Mouse (Mus musculus) left cerebral cortex, adult 2 months (tissue): ENCODE data around the gene Ifna7. TPM values are rescaled to one million over a fixed set of nuclear protein-coding genes. Genes with fewer than 3 reads are reported as not detected.

Source experiments
- DNase-seq, 2 experiments: peaks; one replicate each; pipeline ENCODE4 v3.0.0; 2021 to 2022; ENCODE audit warnings: low spot score in 2 of 2, mixed read lengths in 1 of 2; ENCODE audit errors: extremely low spot score in 1 of 2
- H3K27ac ChIP-seq: fragments of 200-600 bp; 2 replicates; pipeline ENCODE4 v1.8.1; 2022
- H3K4me3 ChIP-seq: fragments of 200-600 bp; 2 replicates; pipeline ENCODE4 v1.8.1; 2022
- CTCF ChIP-seq: fragments of 200-600 bp; IDR thresholded peaks from 2 replicates; pipeline ENCODE4 v1.8.1; 2022; ENCODE audit warnings: antibody characterized with exemption, mild to moderate bottlenecking, moderate library complexity
- intact Hi-C: fragments of 180-260 bp; cut with DNase I; formaldehyde crosslinking; loops from one replicate; pipeline ENCODE4 v1.15.1; 2025
- total RNA-seq, 2 experiments: library from RNA; stranded (reverse); gene quantifications; 2 replicates each; pipeline ENCODE4 v1.2.3; 2021

The Ifna7 gene
- total RNA-seq, 2 experiments from 2014 or later = not detected

DNA sequence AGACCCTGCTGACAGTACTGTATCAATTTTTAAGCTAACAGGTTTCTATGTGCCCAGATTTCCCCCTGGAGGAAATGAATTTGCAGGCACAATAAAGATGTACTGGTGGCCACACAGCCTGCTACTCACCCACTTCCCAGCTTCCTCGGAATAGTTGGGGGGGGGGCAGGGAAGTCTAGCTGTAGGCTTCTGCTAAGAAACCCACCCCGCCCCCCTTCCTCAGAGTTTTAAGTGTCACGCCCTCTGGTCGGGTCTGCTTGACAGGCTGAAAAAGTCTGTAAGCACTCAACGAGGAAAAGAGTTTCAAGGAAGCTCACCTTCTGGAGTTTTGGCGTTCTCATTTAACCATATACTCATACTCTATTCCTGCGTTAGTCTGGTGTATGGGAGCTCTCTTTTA is 47.3 kb downstream of the Ifna7 start:
- DNase-seq = no peak
- Histone ChIP-seq H3K27ac (no peak overlapping the region), H3K4me3 (no peak overlapping the region)
- intact Hi-C loops = no loop called here
- no peak for TF ChIP-seq CTCF

DNA sequence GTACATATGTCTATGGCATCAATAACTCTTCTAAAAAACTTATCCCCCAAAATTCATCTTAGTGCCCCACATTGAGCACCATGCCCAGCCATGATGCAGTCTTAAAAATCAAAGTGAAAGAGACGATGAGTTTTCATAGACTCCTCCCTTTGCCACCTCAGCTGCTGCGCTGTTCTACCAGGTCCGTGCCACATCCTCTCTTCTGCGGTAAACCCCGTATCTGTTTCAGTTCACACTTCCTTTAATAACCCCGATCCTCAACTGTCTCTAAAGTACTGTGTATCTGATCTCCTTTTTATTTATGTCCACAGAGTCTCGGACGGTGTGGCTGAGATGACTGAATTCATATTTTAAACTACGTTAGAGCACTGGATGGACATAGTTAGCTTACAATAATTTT is 48.6 kb downstream of the Ifna7 start:
- no peak for DNase-seq
- no peak overlapping the region for H3K27ac ChIP-seq
- TF ChIP-seq CTCF = no peak
- no peak overlapping the region for H3K4me3 ChIP-seq
- intact Hi-C loops = no loop called here

- no peak for DNase-seq
- Histone ChIP-seq H3K4me3 (no peak overlapping the region), H3K27ac (no peak overlapping the region)
- intact Hi-C loops = loop anchor here (5.0 kb wide), 1 partner anchor 662 kb away; no protein-coding TSS in a partner anchor
- TF ChIP-seq CTCF = no peak
These were observed 49.1 kb downstream of the Ifna7 start for GRCm38 (mm10) chr4:88865011-88865569.

Other genes with a start within 250 kb of the Ifna7 start
- not detected for gene Ifna14, start 244.4 kb upstream of the Ifna7 start, total RNA-seq
- gene Ifna9, start 223.8 kb upstream of the Ifna7 start, total RNA-seq = not detected
- gene Ifna12, start 212.9 kb upstream of the Ifna7 start, total RNA-seq = not detected
- not detected for gene C87499, start 181.8 kb upstream of the Ifna7 start, total RNA-seq
- not detected for gene Ifna13, start 171.8 kb upstream of the Ifna7 start, total RNA-seq
- gene Ifna16, start 139.3 kb upstream of the Ifna7 start, total RNA-seq = not detected
- gene Ifna2, start 132.3 kb upstream of the Ifna7 start, total RNA-seq = not detected
- gene Ifnab, start 124.9 kb upstream of the Ifna7 start, total RNA-seq = not detected
- gene Gm26566, start 94.4 kb upstream of the Ifna7 start, total RNA-seq = 1 to 10 TPM in 1 of 2 experiments, under 1 TPM in 1; 0.79 to 1.1 TPM
- gene Klhl9, start 93.8 kb upstream of the Ifna7 start, total RNA-seq = 10 to 100 TPM; 96.7 to 97.8 TPM
- not detected for gene Gm13271, start 61.4 kb upstream of the Ifna7 start, total RNA-seq
- not detected for gene Gm13283, start 56.1 kb upstream of the Ifna7 start, total RNA-seq
- gene Gm13290, start 42.4 kb upstream of the Ifna7 start, total RNA-seq = not detected
- not detected for gene Gm13289, start 39.3 kb upstream of the Ifna7 start, total RNA-seq
- not detected for gene Gm13272, start 36.4 kb upstream of the Ifna7 start, total RNA-seq
- not detected for gene Ifnz, start 34.1 kb upstream of the Ifna7 start, total RNA-seq
- not detected for gene Gm13276, start 30.5 kb upstream of the Ifna7 start, total RNA-seq
- not detected for gene Gm13277, start 27.6 kb upstream of the Ifna7 start, total RNA-seq
- gene Gm13278, start 24.7 kb upstream of the Ifna7 start, total RNA-seq = not detected
- not detected for gene Gm13275, start 21.7 kb upstream of the Ifna7 start, total RNA-seq
- gene Gm13279, start 18.8 kb upstream of the Ifna7 start, total RNA-seq = not detected
- gene Gm13285, start 16.6 kb upstream of the Ifna7 start, total RNA-seq = not detected
- gene Gm13287, start 13.0 kb upstream of the Ifna7 start, total RNA-seq = not detected
- not detected for gene Gm13288, start 10.7 kb upstream of the Ifna7 start, total RNA-seq
- gene Ifna11, start 3.7 kb downstream of the Ifna7 start, total RNA-seq = not detected
- not detected for gene Ifna6, start 11.2 kb downstream of the Ifna7 start, total RNA-seq
- gene Ifna5, start 19.3 kb downstream of the Ifna7 start, total RNA-seq = not detected
- gene Ifna4, start 25.6 kb downstream of the Ifna7 start, total RNA-seq = not detected
- gene Ifna1, start 33.9 kb downstream of the Ifna7 start, total RNA-seq = not detected
- not detected for gene Ifne, start 64.0 kb downstream of the Ifna7 start, total RNA-seq